Mouse (Mus musculus) limb, embryonic 14.5 days (tissue): ENCODE measurements at regions not wholly inside any gene's neighbourhood (a gene's known extent, or its start where the extent isn't known, plus 50 kb on each side); places are given as distances from the start of the nearest gene placed in this dataset.

ENCODE experiments used
- ATAC-seq: fragments of 200-750 bp; cut with Nextera tagmentation; 2 replicates; pipeline ENCODE4 v1.8.0; 2017; ENCODE audit warnings: low read depth, moderate number of reproducible peaks, moderate TSS enrichment; ENCODE audit not compliant: low FRiP score
- DNase-seq: peaks from one replicate; pipeline ENCODE4 v3.0.0-alpha.2; 2015; ENCODE audit warnings: low spot score
- H3K27ac ChIP-seq: fragments of 300-500 bp; sonication (generic); replicated peaks from 2 replicates; pipeline ENCODE4 v1.5.1; 2014; ENCODE audit warnings: low read depth, mild to moderate bottlenecking, low read length, moderate library complexity, mixed read lengths
- H3K27me3 ChIP-seq: fragments of 300-500 bp; sonication (generic); 2 replicates; pipeline ENCODE4 v1.6.1; 2014; ENCODE audit warnings: low read length, mixed read lengths; ENCODE audit not compliant: control insufficient read depth, insufficient read depth
- H3K36me3 ChIP-seq: fragments of 300-500 bp; sonication (generic); 2 replicates; pipeline ENCODE4 v1.6.1; 2014; ENCODE audit warnings: mild to moderate bottlenecking, low read length, moderate library complexity, mixed read lengths; ENCODE audit not compliant: control insufficient read depth, insufficient read depth
- H3K4me1 ChIP-seq: fragments of 300-500 bp; sonication (generic); 2 replicates; pipeline ENCODE4 v1.6.1; 2014; ENCODE audit warnings: antibody characterized with exemption, low read length, mixed read lengths; ENCODE audit not compliant: control insufficient read depth, insufficient read depth
- H3K4me2 ChIP-seq: fragments of 300-500 bp; sonication (generic); replicated peaks from 2 replicates; pipeline ENCODE4 v1.6.1; 2014; ENCODE audit warnings: low read depth, mild to moderate bottlenecking, low read length, moderate library complexity; ENCODE audit not compliant: severe bottlenecking
- H3K4me3 ChIP-seq: fragments of 300-500 bp; sonication (generic); replicated peaks from 2 replicates; pipeline ENCODE4 v1.5.1; 2014; ENCODE audit warnings: low read length
- H3K9ac ChIP-seq: fragments of 300-500 bp; sonication (generic); 2 replicates; pipeline ENCODE4 v1.6.1; 2014; ENCODE audit warnings: mild to moderate bottlenecking, low read depth, low read length, moderate library complexity; ENCODE audit not compliant: severe bottlenecking
- H3K9me3 ChIP-seq: fragments of 300-500 bp; sonication (generic); 2 replicates; pipeline ENCODE4 v1.6.1; 2016; ENCODE audit warnings: low read length; ENCODE audit not compliant: control insufficient read depth
- POLR2A ChIP-seq: fragments of 200-500 bp; IDR thresholded peaks from 2 replicates; pipeline ENCODE4 v1.8.0; 2012; ENCODE audit warnings: inconsistent platforms, mild to moderate bottlenecking, moderate library complexity, borderline replicate concordance; ENCODE audit not compliant: insufficient read depth, insufficient read length; ENCODE audit errors: extremely low read depth
- WGBS: fragments of 180-500 bp; shearing (Covaris S2); extraction: QIAGEN DNeasy Blood & Tissue Kit; methylation state at CpG from one replicate; pipeline ENCODE4 v1.1.7; 2014; 5-methylcytosine and 5-hydroxymethylcytosine counted together

DNA sequence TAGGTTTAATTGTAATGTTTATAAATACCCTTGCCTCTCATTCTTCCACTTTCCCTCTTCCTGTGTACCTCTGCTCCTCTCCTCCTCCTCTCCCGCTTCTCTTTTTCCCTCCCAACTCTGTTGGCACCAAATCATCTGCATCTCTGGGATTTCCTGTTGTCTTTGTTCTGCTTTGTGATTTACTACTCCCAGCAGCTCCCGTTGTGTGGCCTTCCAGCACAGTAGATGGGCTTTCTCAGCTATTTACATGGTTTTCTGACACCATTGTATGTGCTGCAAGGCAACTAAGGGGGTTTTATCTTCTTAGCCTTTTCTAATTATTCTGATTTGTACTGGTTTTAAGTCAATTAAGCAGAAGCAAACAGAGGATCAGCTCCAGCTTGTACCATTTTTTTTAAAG, 1326.1 kb downstream of the Diaph3 start:
- no peaks in the 10 kb centered on the region for H3K27me3 ChIP-seq
- no peak for DNase-seq
- no peak overlapping the region for H3K4me2 ChIP-seq
- no peaks in the 10 kb centered on the region for H3K4me1 ChIP-seq
- no peak overlapping the region for H3K4me3 ChIP-seq
- ATAC-seq, result no peak
- no peak overlapping the region for H3K27ac ChIP-seq
- H3K36me3 ChIP-seq, result no peaks in the 10 kb centered on the region
- WGBS, result 19% methylated on average over 2 of the region's 2 CpGs
- no peaks in the 10 kb centered on the region for H3K9me3 ChIP-seq
- H3K9ac ChIP-seq, result no peak overlapping the region
- no peak for TF ChIP-seq POLR2A

DNA sequence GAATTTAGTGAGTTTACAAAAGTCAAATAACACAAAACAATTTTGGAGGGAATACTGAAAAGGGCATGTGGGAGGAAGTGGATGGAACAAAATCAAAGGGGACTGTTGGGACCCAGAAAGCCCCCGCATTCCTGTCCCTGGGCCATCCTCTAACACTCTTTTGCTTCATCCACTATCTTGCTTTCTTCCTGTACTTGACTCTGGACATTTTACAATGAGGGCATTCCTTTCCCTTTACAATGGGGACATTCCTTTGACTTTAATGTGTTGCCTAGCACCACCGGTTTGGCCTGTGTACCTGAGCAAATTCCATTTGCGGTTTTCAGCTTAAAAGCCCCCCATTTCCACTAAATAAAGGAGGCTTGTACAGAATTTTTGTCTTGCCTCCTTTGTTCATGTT, 1341.0 kb downstream of the Pcdh17 start:
- Histone ChIP-seq H3K36me3 (no peaks in the 10 kb centered on the region), H3K9me3 (no peaks in the 10 kb centered on the region), H3K4me2 (no peak overlapping the region), H3K27me3 (no peaks in the 10 kb centered on the region), H3K4me3 (no peak overlapping the region), H3K4me1 (no peaks in the 10 kb centered on the region), H3K27ac (no peak overlapping the region), H3K9ac (no peak overlapping the region)
- TF ChIP-seq POLR2A, result no peak
- ATAC-seq (no peak), DNase-seq (no peak)
- WGBS, result 72% methylated on average over 3 of the region's 3 CpGs

DNA sequence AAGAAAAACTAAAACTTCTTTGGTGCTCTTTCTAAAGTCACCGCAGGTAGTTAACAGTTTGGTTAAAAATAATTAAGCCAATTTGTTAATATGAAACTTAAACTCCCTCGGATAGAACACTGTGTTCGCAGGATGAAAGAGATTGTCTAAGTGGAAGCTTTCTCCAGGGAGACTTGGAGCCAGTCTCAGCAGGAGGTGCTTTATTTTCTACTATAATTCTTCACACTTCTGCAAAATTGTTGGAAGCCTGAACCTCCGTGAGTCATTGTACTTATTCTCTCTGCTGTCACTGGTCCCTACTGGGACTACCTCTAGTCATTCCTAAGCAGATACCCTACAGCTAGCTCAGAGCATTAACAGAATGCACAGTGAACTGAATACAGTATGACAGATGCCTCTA, 1327.3 kb downstream of the Pcdh17 start:
- ATAC-seq, result no peak
- 61% methylated on average over 4 of the region's 4 CpGs for WGBS

DNA sequence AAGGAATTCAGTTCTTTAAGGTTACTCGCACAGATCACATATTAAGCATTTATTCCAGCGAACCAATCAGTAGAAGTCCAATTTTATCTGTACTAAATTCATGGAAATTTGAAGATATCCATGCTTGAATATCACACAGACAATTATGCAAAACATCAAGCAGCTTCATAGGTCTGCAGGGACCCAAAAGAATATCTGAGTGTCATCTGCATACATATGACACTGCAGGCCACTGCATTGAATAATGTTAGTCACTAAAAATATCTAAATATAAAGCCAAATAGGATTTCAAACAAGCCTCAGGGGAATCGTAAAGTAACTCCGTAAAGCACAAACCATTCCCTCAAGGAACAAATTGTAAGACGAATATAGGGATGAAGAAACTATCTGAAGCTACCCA, 1324.9 kb downstream of the Pcdh17 start:
- H3K36me3 ChIP-seq, result no peaks in the 10 kb centered on the region
- H3K4me3 ChIP-seq, result no peak overlapping the region
- H3K9ac ChIP-seq, result no peak overlapping the region
- H3K9me3 ChIP-seq, result no peaks in the 10 kb centered on the region
- WGBS, result 61% methylated on average over 5 of the region's 5 CpGs
- no peak overlapping the region for H3K27ac ChIP-seq
- H3K4me1 ChIP-seq, result no peaks in the 10 kb centered on the region
- TF ChIP-seq POLR2A, result no peak
- ATAC-seq, result no peak
- no peak for DNase-seq
- H3K27me3 ChIP-seq, result no peaks in the 10 kb centered on the region
- no peak overlapping the region for H3K4me2 ChIP-seq

More for the DNA sequence above, 1327.3 kb downstream of the Pcdh17 start:
- no peaks in the 10 kb centered on the region for H3K36me3 ChIP-seq
- H3K4me1 ChIP-seq, result no peaks in the 10 kb centered on the region
- no peaks in the 10 kb centered on the region for H3K9me3 ChIP-seq
- TF ChIP-seq POLR2A, result no peak
- H3K9ac ChIP-seq, result no peak overlapping the region
- DNase-seq, result no peak
- no peak overlapping the region for H3K4me2 ChIP-seq
- H3K4me3 ChIP-seq, result no peak overlapping the region
- H3K27ac ChIP-seq, result no peak overlapping the region
- no peaks in the 10 kb centered on the region for H3K27me3 ChIP-seq

DNA sequence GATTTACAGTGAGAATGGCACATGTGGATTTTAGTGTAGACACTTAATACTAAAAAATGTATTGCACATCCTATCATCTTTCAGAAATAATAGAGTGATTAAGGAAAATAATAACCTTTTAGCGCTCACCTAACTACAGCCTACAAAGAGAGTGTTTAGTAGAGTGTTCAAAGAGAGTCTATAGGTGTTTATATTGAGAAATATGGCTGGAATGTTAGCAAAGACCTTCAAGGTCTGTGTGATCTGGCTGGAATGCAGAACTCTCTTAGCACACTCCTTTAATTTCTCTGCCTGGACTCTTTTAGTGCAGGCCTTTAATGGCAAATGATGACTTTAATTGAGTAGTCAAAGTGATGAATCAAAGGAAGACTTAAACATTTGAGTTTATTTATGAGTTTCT, 1314.0 kb downstream of the Pcdh17 start:
- DNase-seq (no peak), ATAC-seq (no peak)
- WGBS, result 86% methylated on average over 1 of the region's 1 CpGs
- H3K4me1 ChIP-seq, result no peaks in the 10 kb centered on the region
- no peak overlapping the region for H3K9ac ChIP-seq
- H3K36me3 ChIP-seq, result no peaks in the 10 kb centered on the region
- no peaks in the 10 kb centered on the region for H3K9me3 ChIP-seq
- TF ChIP-seq POLR2A, result no peak
- no peak overlapping the region for H3K4me2 ChIP-seq
- no peak overlapping the region for H3K4me3 ChIP-seq
- no peak overlapping the region for H3K27ac ChIP-seq
- H3K27me3 ChIP-seq, result no peaks in the 10 kb centered on the region

DNA sequence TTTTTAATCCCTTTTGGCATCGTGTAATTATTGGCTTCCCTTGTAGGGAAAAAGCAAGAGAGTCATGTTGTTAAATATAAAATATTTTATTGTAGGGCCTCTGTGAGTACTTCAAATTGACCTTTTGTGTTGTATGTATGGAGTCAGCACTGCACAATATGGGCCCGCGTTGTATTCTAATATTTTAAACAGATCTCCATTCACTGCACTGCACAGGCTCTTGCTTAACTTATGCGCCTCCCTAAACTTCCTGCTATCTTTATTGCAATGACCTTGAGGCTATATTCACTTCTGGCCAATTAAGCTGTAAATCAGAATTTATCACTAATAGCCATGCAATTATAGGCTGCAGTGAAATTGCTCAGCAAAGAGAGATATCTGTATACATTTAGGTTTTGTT, 1295.2 kb downstream of the Pcdh17 start:
- Histone ChIP-seq H3K4me3 (no peak overlapping the region), H3K27ac (no peak overlapping the region), H3K4me2 (no peak overlapping the region), H3K9ac (no peak overlapping the region), H3K36me3 (no peaks in the 10 kb centered on the region), H3K27me3 (no peaks in the 10 kb centered on the region), H3K4me1 (no peaks in the 10 kb centered on the region), H3K9me3 (no peaks in the 10 kb centered on the region)
- WGBS, result 46% methylated on average over 4 of the region's 4 CpGs
- DNase-seq, result no peak
- no peak for TF ChIP-seq POLR2A
- ATAC-seq, result no peak
